Mouse (Mus musculus) embryo, embryonic 11.5 days (tissue): ENCODE measurements around the gene AU021092.

Source experiments
- DNase-seq: peaks from one replicate; pipeline ENCODE4 v3.0.0-alpha.2; 2012; ENCODE audit warnings: low read depth, low spot score

AU021092 gene

GRCm38 (mm10) chr16:5214126-5214525 lies 8.0 kb downstream of the AU021092 start:
- no peak for DNase-seq

DNA sequence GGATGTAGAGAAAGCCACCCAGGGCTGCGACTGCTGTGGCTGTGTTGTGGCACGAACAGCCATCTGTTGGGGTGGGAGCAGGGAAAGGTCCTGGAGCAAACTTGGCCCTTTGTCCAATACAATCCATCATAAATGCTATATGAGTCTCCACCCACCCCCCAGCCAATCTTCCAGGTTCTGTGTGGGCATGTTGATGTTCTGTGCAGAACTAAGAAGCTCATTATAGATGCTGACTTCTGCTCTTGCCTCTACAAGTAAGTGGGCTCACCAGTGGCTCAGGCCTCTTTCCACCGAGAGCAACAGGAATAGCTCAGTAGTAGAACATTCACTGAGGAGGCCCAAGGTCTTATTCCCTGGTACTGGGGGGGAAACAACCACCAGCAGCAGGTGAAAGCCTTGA lies 9.9 kb downstream of the AU021092 start:
- no peak for DNase-seq

- DNase-seq, result no peak
These were observed 11.7 kb downstream of the AU021092 start for GRCm38 (mm10) chr16:5210365-5210764.

DNA sequence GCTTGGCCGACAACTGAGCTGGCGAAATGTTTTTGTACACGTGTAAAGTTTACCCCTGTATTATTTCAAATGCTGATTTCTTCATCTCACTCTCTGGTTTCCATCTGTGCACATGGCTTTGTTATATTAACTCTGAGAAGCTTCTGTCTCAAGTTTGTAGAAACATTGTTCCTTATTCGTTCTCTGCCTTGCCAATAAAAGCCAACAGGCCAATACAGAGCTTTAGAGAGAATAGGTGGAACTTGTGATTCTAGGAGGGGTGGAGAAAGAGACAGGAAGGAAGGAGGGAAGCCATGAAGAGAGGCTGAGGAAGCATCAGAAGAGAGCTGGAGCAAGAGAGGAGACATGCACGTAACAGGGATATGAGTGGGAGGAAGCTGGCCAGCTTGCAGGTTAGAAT lies 16.0 kb downstream of the AU021092 start:
- DNase-seq, result no peak

DNA sequence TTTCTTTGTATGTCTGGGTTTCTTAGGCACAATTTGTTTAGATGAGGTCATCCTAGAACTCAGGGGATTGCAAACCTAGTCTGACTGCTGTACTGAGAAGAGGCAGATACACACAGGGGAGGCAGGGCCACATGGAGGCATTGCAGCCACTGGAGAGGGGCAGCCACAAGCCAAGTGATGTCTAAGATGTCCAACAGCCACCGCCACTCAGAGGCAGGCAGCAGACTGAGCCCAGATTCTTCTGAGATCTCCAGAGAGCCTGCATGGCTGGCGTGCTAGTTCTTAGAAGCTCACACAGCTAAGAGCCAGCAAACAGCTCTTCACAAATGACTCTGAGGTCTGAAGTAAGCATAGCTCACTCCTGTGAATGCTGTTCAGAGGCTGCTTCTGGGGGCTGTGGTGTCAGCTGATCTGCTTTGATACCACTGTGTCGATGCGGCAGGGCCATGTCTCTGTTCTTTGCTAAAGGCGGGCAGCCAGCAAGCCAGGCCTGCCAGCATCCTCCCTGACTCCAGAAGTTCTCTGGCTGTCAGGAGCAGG lies 16.6 kb downstream of the AU021092 start:
- no peak for DNase-seq

GRCm38 (mm10) chr16:5203668-5204433 lies 18.2 kb downstream of the AU021092 start, which contains the start of gene Nagpa:
Gene Nagpa, minus strand, starts transcription at chr16:5204012.
- peak; percentile 82 for DNase-seq

- no peak for DNase-seq
These were observed 18.9 kb downstream of the AU021092 start for GRCm38 (mm10) chr16:5203200-5203599.

DNA sequence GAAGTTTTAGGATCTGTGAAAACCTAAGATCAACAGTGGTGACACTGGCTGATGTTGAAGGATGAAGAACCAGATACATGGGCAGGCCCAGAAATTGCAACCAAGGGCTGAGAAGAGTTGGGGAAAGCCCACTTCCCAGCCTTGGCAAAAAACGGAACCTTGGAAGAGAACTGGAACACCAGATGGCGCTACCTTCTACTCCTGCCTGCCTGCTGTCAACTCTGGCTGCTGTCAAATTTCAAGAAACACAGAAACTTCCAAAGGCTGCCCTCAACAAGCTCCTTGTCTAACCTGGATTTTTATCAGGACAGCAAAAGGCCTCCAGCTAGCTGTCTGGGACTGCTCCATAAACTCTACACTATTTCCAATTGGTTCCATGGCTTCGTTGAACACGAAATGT lies 19.4 kb downstream of the AU021092 start:
- DNase-seq, result peak; percentile 17

DNA sequence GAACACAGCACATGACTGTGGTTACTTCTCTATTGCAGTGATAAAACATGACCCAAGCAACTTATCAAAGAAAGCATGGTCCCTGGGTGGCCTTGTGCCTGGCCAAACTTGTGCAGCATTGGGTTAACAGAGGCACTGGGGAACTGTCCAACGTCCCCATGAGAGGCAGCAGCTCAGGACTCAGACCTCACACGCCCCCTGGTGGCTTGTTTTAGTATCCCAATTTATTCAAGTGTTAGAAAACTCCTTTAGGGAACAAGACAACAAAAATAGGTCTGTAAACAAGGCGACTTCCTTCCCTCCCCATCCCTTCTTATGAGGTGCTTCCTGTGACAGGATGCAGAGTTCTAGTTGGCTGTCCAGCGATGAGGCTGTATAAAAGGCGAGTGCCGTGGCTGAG lies 27.0 kb downstream of the AU021092 start:
- peak; percentile 48 for DNase-seq

DNA sequence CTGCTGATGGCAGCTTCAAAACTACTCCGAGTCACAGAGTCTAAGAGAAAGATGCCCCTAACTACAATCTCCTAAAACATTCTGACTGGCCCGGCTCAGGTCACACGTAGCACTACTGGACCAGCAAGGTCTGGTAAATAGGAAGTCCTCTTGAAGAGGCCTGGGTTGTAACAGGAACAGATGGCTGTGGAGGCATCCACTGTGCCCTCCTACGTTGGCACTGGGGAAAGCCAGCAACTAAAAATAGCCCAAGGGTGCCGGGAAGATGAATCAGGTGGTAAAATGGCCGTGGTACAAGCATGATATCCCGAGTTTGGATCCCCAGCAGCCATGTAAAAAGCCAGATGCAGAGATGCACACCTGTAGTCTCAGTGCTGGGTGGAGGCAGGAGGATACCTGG lies 35.9 kb downstream of the AU021092 start:
- DNase-seq, result no peak

GRCm38 (mm10) chr16:5185691-5186090 lies 36.4 kb downstream of the AU021092 start:
- DNase-seq, result no peak

GRCm38 (mm10) chr16:5184956-5185355 lies 37.1 kb downstream of the AU021092 start:
- no peak for DNase-seq

DNA sequence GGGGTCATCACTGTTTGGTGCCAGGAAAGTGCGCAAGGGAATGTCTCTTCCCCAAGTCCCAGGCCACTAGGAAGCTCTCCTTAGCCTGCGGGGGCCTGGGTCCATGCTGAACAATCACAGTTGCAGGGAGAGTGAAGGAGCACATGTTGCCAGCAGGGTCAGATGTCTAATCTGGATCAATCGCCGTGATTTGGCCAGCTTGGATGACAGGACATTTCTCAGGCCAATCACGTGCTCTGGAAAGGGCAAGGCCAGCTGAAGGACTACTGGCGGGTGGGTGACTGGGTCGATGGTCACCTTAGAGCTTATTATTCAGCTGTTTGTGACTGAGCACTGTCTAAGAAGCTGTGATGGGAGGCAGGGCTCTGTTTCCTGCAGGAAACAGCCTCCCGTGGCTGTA lies 38.0 kb downstream of the AU021092 start:
- DNase-seq, result no peak

GRCm38 (mm10) chr16:5183310-5183975 lies 38.7 kb downstream of the AU021092 start:
- DNase-seq, result no peak

DNA sequence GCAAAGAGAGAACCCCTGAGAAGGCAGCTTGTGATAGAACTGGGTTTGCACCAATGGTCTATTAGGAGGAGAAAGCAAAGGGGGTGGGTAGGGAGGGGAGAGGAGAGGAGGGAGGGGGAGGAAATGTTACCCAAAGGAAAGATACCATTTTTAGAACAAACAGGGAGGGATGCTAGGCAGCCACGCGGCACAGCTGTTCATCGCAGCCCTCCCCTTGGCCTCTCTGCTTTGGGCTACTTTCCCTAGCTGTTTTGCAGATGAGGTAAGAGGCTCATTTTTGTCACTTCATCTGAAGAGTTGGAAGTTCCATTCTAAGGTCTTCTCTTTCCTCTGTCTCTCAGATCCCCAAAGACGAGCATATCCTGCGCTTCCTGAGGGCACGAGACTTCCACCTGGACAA lies 49.5 kb downstream of the AU021092 start:
- DNase-seq, result no peak

DNA sequence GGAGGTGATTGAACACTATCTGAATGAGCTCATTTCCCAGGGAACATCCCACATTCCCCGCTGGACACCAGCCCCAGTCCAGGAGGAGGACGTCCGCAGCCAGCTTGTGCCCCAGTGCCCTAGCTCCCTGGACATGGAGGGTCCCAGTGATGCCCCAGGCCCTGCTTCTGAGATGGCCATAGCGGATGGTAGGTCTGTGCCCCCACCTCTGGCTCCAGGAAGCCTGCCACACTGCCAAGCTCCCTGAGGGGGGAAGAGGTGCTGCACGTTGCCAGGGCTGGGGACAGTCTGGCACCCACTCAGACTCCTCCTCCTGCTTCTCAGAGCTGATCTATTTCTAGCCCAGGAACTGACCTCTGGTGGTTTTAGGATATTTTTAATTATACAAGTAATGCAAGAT lies 53.3 kb downstream of the AU021092 start:
- DNase-seq, result no peak

- DNase-seq, result no peak
These were observed 54.1 kb downstream of the AU021092 start for GRCm38 (mm10) chr16:5168038-5168437.

DNA sequence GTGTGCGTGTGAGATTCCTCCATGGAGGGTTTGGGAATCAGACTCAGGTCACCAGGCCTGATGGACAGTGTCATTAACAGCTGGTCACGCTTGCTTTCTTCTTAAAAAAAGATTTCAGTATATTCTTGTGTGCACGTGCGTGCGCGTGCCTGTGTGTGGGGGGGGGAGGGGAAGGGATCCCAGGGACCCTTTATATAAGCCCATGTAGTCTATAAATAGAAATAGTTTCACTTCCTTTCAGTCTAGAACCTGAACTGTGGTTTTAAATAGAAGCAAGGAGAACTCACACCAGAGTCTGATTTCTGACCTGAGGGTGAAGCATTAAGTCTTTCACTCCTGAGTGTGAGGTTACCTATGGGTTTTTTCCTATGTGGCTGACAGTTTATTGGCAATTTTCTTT lies 57.8 kb downstream of the AU021092 start:
- no peak for DNase-seq
